Comparison of ENCODE assay signal across 16 mouse cellular contexts in the genomic region with DNA sequence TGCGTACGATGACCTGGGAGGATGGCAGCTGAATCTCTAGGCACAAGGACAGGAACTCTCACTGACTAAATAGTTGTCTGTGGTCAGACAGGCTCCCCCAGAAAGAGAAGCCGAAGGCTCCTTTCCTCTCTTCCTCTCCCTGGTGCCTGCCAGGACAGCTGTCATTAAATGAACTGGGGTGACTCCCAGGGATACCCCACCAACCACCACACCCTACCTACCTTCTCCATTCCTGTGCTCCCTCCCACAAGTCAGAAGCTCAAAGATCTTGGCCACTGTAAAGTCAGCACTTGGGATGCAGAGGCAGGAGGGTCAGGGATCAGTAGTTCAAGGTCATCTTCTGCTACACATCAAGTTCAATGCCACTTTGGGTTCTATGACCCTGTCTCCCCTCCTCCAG. TPM values are rescaled to one million over a fixed set of nuclear protein-coding genes. Genes with fewer than 3 reads are reported as not detected.
DNase-seq lines count a peak whose midpoint lies in the region; ATAC-seq and TF ChIP-seq lines count a peak whose summit lies in the region.
"Had no signal": no experiment of that assay in that cellular context is flagged by ENCODE, and none has a peak within 500 bp of the region (broad histone marks: within the 10 kb centered on the region; RNA-seq: fewer than 3 reads in every experiment).

No protein-coding gene starts in this region.

- peaks cover 20% of the 10 kb centered on the region for H3K4me1 ChIP-seq in heart, embryonic 16.5 days (ENCODE audit: control insufficient read depth, insufficient read depth, low read length)
- H3K4me1 ChIP-seq in liver, postnatal 0 days (ENCODE audit: insufficient read depth), result peaks cover 11% of the 10 kb centered on the region; the same call in 1 of the 2 replicates
- H3K4me1 ChIP-seq in liver, embryonic 12.5 days, result peaks cover 9% of the 10 kb centered on the region; the same call in 1 of the 2 replicates
- H3K4me1 ChIP-seq in embryonic facial prominence, embryonic 10.5 days, result peaks cover 52% of the 10 kb centered on the region
- H3K4me1 ChIP-seq: liver, embryonic 13.5 days had no signal

- no peaks in the 10 kb centered on the region for H3K9me3 ChIP-seq in heart, embryonic 16.5 days (replicated peaks; ENCODE audit: control insufficient read depth, low read length)
- H3K9me3 ChIP-seq in liver, postnatal 0 days (ENCODE audit: low read length), result no peaks in the 10 kb centered on the region
- no peaks in the 10 kb centered on the region for H3K9me3 ChIP-seq in liver, embryonic 12.5 days (replicated peaks)
- no peaks in the 10 kb centered on the region for H3K9me3 ChIP-seq in embryonic facial prominence, embryonic 10.5 days
- H3K9me3 ChIP-seq: forebrain, embryonic 13.5 days; liver, embryonic 13.5 days; midbrain, embryonic 12.5 days had no signal

- TF ChIP-seq EP300 in liver, postnatal 0 days (IDR thresholded peaks at IDR 0.05; ENCODE audit: low read depth), result no peak

- DNase-seq in heart, adult 9 months (ENCODE audit: low spot score in 2 of 2), result no peak
- DNase-seq in liver, postnatal 0 days, result no peak
- DNase-seq in embryonic facial prominence, embryonic 10.5 days (ENCODE audit: low spot score), result no peak
- no peak for DNase-seq in adrenal gland, postnatal 4 days (ENCODE audit: low spot score in 2 of 2)
- DNase-seq: adrenal gland, adult 8-10 months; cerebellum, adult 18-20 months; liver, embryonic 13.5 days; right cerebral cortex, postnatal 25 days had no signal

- TF ChIP-seq CTCF in liver, postnatal 0 days (IDR thresholded peaks at IDR 0.05; ENCODE audit: low read depth), result no peak

- H3K9ac ChIP-seq in heart, embryonic 16.5 days (ENCODE audit: low read length), result no peak overlapping the region
- H3K9ac ChIP-seq in liver, postnatal 0 days (replicated peaks), result no peak overlapping the region
- H3K9ac ChIP-seq in liver, embryonic 12.5 days, result no peak overlapping the region

- no peak overlapping the region; the same call in 1 of the 2 replicates for H3K27ac ChIP-seq in heart, embryonic 16.5 days (ENCODE audit: low read length)
- H3K27ac ChIP-seq in liver, postnatal 0 days (ENCODE audit: low read depth), result 0 out of 2 replicates have a peak overlapping the region, but pooled peaks have one; percentile 39
- H3K27ac ChIP-seq in liver, embryonic 12.5 days, result no peak overlapping the region
- H3K27ac ChIP-seq in embryonic facial prominence, embryonic 10.5 days (replicated peaks), result no peak overlapping the region
- H3K27ac ChIP-seq: forebrain, embryonic 13.5 days; hindbrain, postnatal 0 days; liver, embryonic 13.5 days; midbrain, embryonic 12.5 days had no signal

- no peaks in the 10 kb centered on the region for H3K36me3 ChIP-seq in heart, embryonic 16.5 days (ENCODE audit: control insufficient read depth, insufficient read depth)
- H3K36me3 ChIP-seq in liver, postnatal 0 days (replicated peaks; ENCODE audit: insufficient read depth, low read length), result no peaks in the 10 kb centered on the region
- H3K36me3 ChIP-seq in liver, embryonic 12.5 days, result no peaks in the 10 kb centered on the region
- H3K36me3 ChIP-seq in embryonic facial prominence, embryonic 10.5 days (replicated peaks), result no peaks in the 10 kb centered on the region
- H3K36me3 ChIP-seq: liver, embryonic 13.5 days; midbrain, embryonic 12.5 days had no signal

- no peaks in the 10 kb centered on the region for H3K27me3 ChIP-seq in heart, embryonic 16.5 days (ENCODE audit: control insufficient read depth, insufficient read depth, low read length)
- peaks cover 23% of the 10 kb centered on the region for H3K27me3 ChIP-seq in liver, postnatal 0 days (ENCODE audit: insufficient read depth, low read length)
- H3K27me3 ChIP-seq in liver, embryonic 12.5 days (replicated peaks), result peaks cover 93% of the 10 kb centered on the region
- H3K27me3 ChIP-seq in embryonic facial prominence, embryonic 10.5 days (replicated peaks; ENCODE audit: low read depth, poor library complexity, severe bottlenecking), result peaks cover 89% of the 10 kb centered on the region

- H3K4me2 ChIP-seq in heart, embryonic 16.5 days (ENCODE audit: low read depth, low read length), result peak overlapping the region; percentile 84; the same call in 1 of the 2 replicates
- H3K4me2 ChIP-seq in liver, postnatal 0 days (ENCODE audit: low read depth, low read length), result peak overlapping the region; percentile 70
- H3K4me2 ChIP-seq in liver, embryonic 12.5 days, result no peak overlapping the region

- no peak for ATAC-seq in heart, embryonic 16.5 days (replicated peaks; ENCODE audit: extremely low read depth, insufficient read depth, low FRiP score)
- peak; percentile 9; the same call in 1 of the 2 replicates for ATAC-seq in liver, postnatal 0 days
- no peak for ATAC-seq in liver, embryonic 12.5 days
- peak; percentile 24; the same call in 1 of the 2 replicates for ATAC-seq in megakaryocyte, adult 5-6 weeks (ENCODE audit: poor library complexity, severe bottlenecking)

- no peak overlapping the region for H3K4me3 ChIP-seq in heart, embryonic 16.5 days (ENCODE audit: low read length)
- peak overlapping the region; percentile 48; the same call in 1 of the 2 replicates for H3K4me3 ChIP-seq in liver, postnatal 0 days (ENCODE audit: low read depth, low read length)
- H3K4me3 ChIP-seq in liver, embryonic 12.5 days, result no peak overlapping the region
- H3K4me3 ChIP-seq in embryonic facial prominence, embryonic 10.5 days, result peak overlapping the region; percentile 65

- 63% methylated on average over 3 of the region's 3 CpGs for WGBS in heart, embryonic 16.5 days
- 26% methylated on average over 3 of the region's 3 CpGs for WGBS in liver, postnatal 0 days (ENCODE audit: insufficient replicate concordance)
- WGBS in liver, embryonic 12.5 days (ENCODE audit: insufficient replicate concordance), result 33% methylated on average over 3 of the region's 3 CpGs
- 64% methylated on average over 3 of the region's 3 CpGs for WGBS in embryonic facial prominence, embryonic 10.5 days

RNA-seq across cellular contexts. Expression of a gene that starts 0.5 kb away (rescaled TPM):
- 13.2 and 13.9 TPM in 2 replicates for polyA plus RNA-seq in heart, embryonic 16.5 days (2015; fragmentation: Nextera tagmentation; extraction: Ambion mirVana)
- polyA plus RNA-seq in liver, postnatal 0 days (2015; fragmentation: Nextera tagmentation; extraction: Ambion mirVana), result 0.78 and 0.81 TPM in 2 replicates
- polyA plus RNA-seq in liver, embryonic 12.5 days (2016; fragmentation: Nextera tagmentation; extraction: Ambion mirVana), result 0.83 and 1.2 TPM in 2 replicates
- polyA plus RNA-seq in embryonic facial prominence, embryonic 10.5 days (2016; fragmentation: Nextera tagmentation; extraction: Ambion mirVana), result 13.4 and 13.5 TPM in 2 replicates
- total RNA-seq in megakaryocyte, adult 5-6 weeks (2015), result not detected in 2 replicates
- total RNA-seq in megakaryocyte, adult 5-6 weeks (2017), result not detected in 2 replicates
- total RNA-seq in adrenal gland, postnatal 4 days (2021), result 10 to 100 TPM; 12.4 to 17.6 TPM
- total RNA-seq: granulocyte monocyte progenitor cell, adult 5-6 weeks; MEL had no signal

RNA-seq across cellular contexts. Expression of a gene that starts 29.3 kb away (rescaled TPM):
- 55.0 and 60.5 TPM in 2 replicates for polyA plus RNA-seq in heart, embryonic 16.5 days (2015; fragmentation: Nextera tagmentation; extraction: Ambion mirVana)
- 31.5 and 33.2 TPM in 2 replicates for polyA plus RNA-seq in liver, postnatal 0 days (2015; fragmentation: Nextera tagmentation; extraction: Ambion mirVana)
- 110 and 112 TPM in 2 replicates for polyA plus RNA-seq in liver, embryonic 12.5 days (2016; fragmentation: Nextera tagmentation; extraction: Ambion mirVana)
- polyA plus RNA-seq in embryonic facial prominence, embryonic 10.5 days (2016; fragmentation: Nextera tagmentation; extraction: Ambion mirVana), result 54.9 and 59.4 TPM in 2 replicates
- 29.1 and 32.3 TPM in 2 replicates for total RNA-seq in megakaryocyte, adult 5-6 weeks (2015)
- 30.1 and 34.8 TPM in 2 replicates for total RNA-seq in megakaryocyte, adult 5-6 weeks (2017)
- 100 to 1,000 TPM; 104 to 119 TPM for total RNA-seq in adrenal gland, postnatal 4 days (2021)

RNA-seq across cellular contexts. Expression of a gene that starts 31.5 kb away (rescaled TPM):
- polyA plus RNA-seq in heart, embryonic 16.5 days (2015; fragmentation: Nextera tagmentation; extraction: Ambion mirVana), result 1.4 and 1.7 TPM in 2 replicates
- not detected in 2 replicates for polyA plus RNA-seq in liver, postnatal 0 days (2015; fragmentation: Nextera tagmentation; extraction: Ambion mirVana)
- polyA plus RNA-seq in liver, embryonic 12.5 days (2016; fragmentation: Nextera tagmentation; extraction: Ambion mirVana), result not detected in 2 replicates
- polyA plus RNA-seq in embryonic facial prominence, embryonic 10.5 days (2016; fragmentation: Nextera tagmentation; extraction: Ambion mirVana), result not detected in 2 replicates
- not detected in 2 replicates for total RNA-seq in megakaryocyte, adult 5-6 weeks (2015)
- not detected in 2 replicates for total RNA-seq in megakaryocyte, adult 5-6 weeks (2017)
- 10 to 100 TPM; 15.3 to 15.7 TPM for total RNA-seq in adrenal gland, postnatal 4 days (2021)
- total RNA-seq: granulocyte monocyte progenitor cell, adult 5-6 weeks; MEL had no signal
- polyA plus RNA-seq: forebrain, embryonic 13.5 days; liver, embryonic 13.5 days; midbrain, embryonic 12.5 days had no signal

RNA-seq across cellular contexts. Expression of a gene that starts 49.8 kb away (rescaled TPM):
- polyA plus RNA-seq in heart, embryonic 16.5 days (2015; fragmentation: Nextera tagmentation; extraction: Ambion mirVana), result 0.33 and 0.84 TPM in 2 replicates
- polyA plus RNA-seq in liver, postnatal 0 days (2015; fragmentation: Nextera tagmentation; extraction: Ambion mirVana), result not detected in 2 replicates
- 0.10 TPM in 1 of 2 replicates, not detected in the other for polyA plus RNA-seq in liver, embryonic 12.5 days (2016; fragmentation: Nextera tagmentation; extraction: Ambion mirVana)
- polyA plus RNA-seq in embryonic facial prominence, embryonic 10.5 days (2016; fragmentation: Nextera tagmentation; extraction: Ambion mirVana), result 0.60 and 0.95 TPM in 2 replicates
- not detected in 2 replicates for total RNA-seq in megakaryocyte, adult 5-6 weeks (2015)
- total RNA-seq in megakaryocyte, adult 5-6 weeks (2017), result not detected in 2 replicates
- 1 to 10 TPM; 3.1 to 5.5 TPM for total RNA-seq in adrenal gland, postnatal 4 days (2021)
- total RNA-seq: granulocyte monocyte progenitor cell, adult 5-6 weeks; MEL had no signal
- polyA plus RNA-seq: liver, embryonic 13.5 days had no signal

Comparison
In these comparisons a context has a peak if more than half of its experiments do, and no peak if none do; other contexts are left out.
1. ATAC-seq: peak in liver, postnatal 0 days (single experiment) and megakaryocyte, adult 5-6 weeks (single experiment); none in heart, embryonic 16.5 days (single experiment) and liver, embryonic 12.5 days (single experiment).
2. H3K4me3 ChIP-seq: peak in liver, postnatal 0 days (single experiment) and embryonic facial prominence, embryonic 10.5 days (single experiment); none in heart, embryonic 16.5 days (single experiment) and liver, embryonic 12.5 days (single experiment).